Mouse (Mus musculus) liver, embryonic 13.5 days (tissue): ENCODE measurements around the gene Olfr978. TPM values are rescaled to one million over a fixed set of nuclear protein-coding genes. Genes with fewer than 3 reads are reported as not detected.
"Not testable (repeated sequence)": the region's sequence is repeated elsewhere in the genome, so short reads cannot be mapped to it uniquely, and the experiment has no call there.

ENCODE experiments used
- ATAC-seq: fragments of 200-750 bp; cut with Nextera tagmentation; 2 replicates; pipeline ENCODE4 v1.8.0; 2017; ENCODE audit warnings: low read depth, mild to moderate bottlenecking, moderate number of reproducible peaks, moderate library complexity
- DNase-seq: peaks from one replicate; pipeline ENCODE4 v3.0.0; 2022
- H3K27ac ChIP-seq: fragments of 300-500 bp; sonication (generic); 2 replicates; pipeline ENCODE4 v1.5.1; 2015; ENCODE audit warnings: moderate library complexity, mild to moderate bottlenecking, inconsistent platforms
- H3K27me3 ChIP-seq: fragments of 300-500 bp; sonication (generic); 2 replicates; pipeline ENCODE4 v1.6.1; 2015; ENCODE audit warnings: mild to moderate bottlenecking, inconsistent platforms
- H3K36me3 ChIP-seq: fragments of 300-500 bp; sonication (generic); 2 replicates; pipeline ENCODE4 v1.6.1; 2015; ENCODE audit warnings: mild to moderate bottlenecking, inconsistent platforms
- H3K4me1 ChIP-seq: fragments of 300-500 bp; sonication (generic); replicated peaks from 2 replicates; pipeline ENCODE4 v1.6.1; 2015; ENCODE audit warnings: inconsistent platforms
- H3K4me2 ChIP-seq: fragments of 300-500 bp; sonication (generic); 2 replicates; pipeline ENCODE4 v1.6.1; 2015; ENCODE audit warnings: inconsistent platforms, mild to moderate bottlenecking, moderate library complexity
- H3K4me3 ChIP-seq: fragments of 300-500 bp; sonication (generic); replicated peaks from 2 replicates; pipeline ENCODE4 v1.5.1; 2015; ENCODE audit warnings: mild to moderate bottlenecking, inconsistent platforms
- H3K9ac ChIP-seq: fragments of 300-500 bp; sonication (generic); 2 replicates; pipeline ENCODE4 v1.6.1; 2015; ENCODE audit warnings: mild to moderate bottlenecking, inconsistent platforms
- H3K9me3 ChIP-seq: fragments of 300-500 bp; sonication (generic); replicated peaks from 2 replicates; pipeline ENCODE4 v1.6.1; 2016; ENCODE audit warnings: inconsistent platforms
- WGBS: fragments of 180-500 bp; shearing (Covaris S2); methylation state at CpG from one replicate; pipeline ENCODE4 v1.1.7; 2015; ENCODE audit not compliant: insufficient replicate concordance; 5-methylcytosine and 5-hydroxymethylcytosine counted together
- polyA plus RNA-seq: library from polyadenylated mRNA; unstranded; fragments of >200 nt; fragmentation: Nextera tagmentation; extraction: Ambion mirVana; gene quantifications from 2 replicates; pipeline ENCODE4 v1.2.1, GENCODE M21; 2015

Gene Olfr978
- not detected in 2 replicates for polyA plus RNA-seq

DNA sequence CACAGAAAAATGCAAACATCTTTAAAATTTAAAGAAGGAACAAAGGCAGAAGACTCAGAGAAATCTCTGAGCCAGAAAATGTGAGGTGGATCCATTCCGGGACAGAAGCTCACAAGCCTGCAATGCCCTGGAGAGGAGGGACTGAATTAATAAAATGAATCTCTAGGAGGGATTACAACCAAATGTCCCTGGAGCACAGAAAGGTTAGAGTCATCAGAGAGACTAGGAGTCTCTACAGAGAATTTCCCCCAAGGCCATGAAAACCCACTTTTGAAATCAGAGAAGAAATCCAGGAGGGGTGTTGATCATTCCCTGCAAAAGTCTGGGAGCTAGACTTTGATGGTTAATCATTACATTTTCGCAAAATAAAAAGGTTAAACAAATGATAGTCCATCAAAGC, at the start of gene Olfr978:
Gene Olfr978 (plus strand): TSS at position 301 of the 400 bp plus-strand sequence.
- ATAC-seq, result no peak
- WGBS, result 57% methylated on average over 2 of the region's 2 CpGs

GRCm38 (mm10) chr9:39951946-39952345, 40.0 kb upstream of the Olfr978 start, which contains the start of gene Olfr975:
Gene Olfr975 (minus strand): TSS chr9:39952046.
- WGBS, result 24% methylated on average over 1 of the region's 1 CpGs
- no peak for ATAC-seq
- H3K36me3 ChIP-seq, result no peaks in the 10 kb centered on the region

More for the DNA sequence above, at the start of gene Olfr978:
- Histone ChIP-seq H3K4me2 (no peak within 1 kb of the TSS), H3K27me3 (no peaks in the 10 kb centered on the region), H3K27ac (no peak within 1 kb of the TSS), H3K9me3 (no peaks in the 10 kb centered on the region), H3K36me3 (no peaks in the 10 kb centered on the region), H3K4me1 (no peaks in the 10 kb centered on the region), H3K4me3 (no peak within 1 kb of the TSS), H3K9ac (no peak within 1 kb of the TSS)
- no peak for DNase-seq

GRCm38 (mm10) chr9:39961033-39961432, 30.9 kb upstream of the Olfr978 start, which contains the start of gene Olfr976:
Gene Olfr976 (minus strand): TSS chr9:39961133.
- not testable (repeated sequence) for H3K9ac ChIP-seq, DNase-seq, H3K36me3 ChIP-seq, H3K4me1 ChIP-seq, ATAC-seq, H3K4me2 ChIP-seq, H3K27me3 ChIP-seq, H3K4me3 ChIP-seq, H3K9me3 ChIP-seq, H3K27ac ChIP-seq
- WGBS, result 70% methylated on average over 8 of the region's 9 CpGs

More at GRCm38 (mm10) chr9:39951946-39952345, 40.0 kb upstream of the Olfr978 start, which contains the start of gene Olfr975:
- Histone ChIP-seq H3K4me1 (no peaks in the 10 kb centered on the region), H3K4me3 (no peak within 1 kb of the TSS), H3K27ac (no peak within 1 kb of the TSS), H3K9ac (no peak within 1 kb of the TSS), H3K4me2 (no peak within 1 kb of the TSS), H3K9me3 (no peaks in the 10 kb centered on the region), H3K27me3 (no peaks in the 10 kb centered on the region)
- DNase-seq, result no peak

DNA sequence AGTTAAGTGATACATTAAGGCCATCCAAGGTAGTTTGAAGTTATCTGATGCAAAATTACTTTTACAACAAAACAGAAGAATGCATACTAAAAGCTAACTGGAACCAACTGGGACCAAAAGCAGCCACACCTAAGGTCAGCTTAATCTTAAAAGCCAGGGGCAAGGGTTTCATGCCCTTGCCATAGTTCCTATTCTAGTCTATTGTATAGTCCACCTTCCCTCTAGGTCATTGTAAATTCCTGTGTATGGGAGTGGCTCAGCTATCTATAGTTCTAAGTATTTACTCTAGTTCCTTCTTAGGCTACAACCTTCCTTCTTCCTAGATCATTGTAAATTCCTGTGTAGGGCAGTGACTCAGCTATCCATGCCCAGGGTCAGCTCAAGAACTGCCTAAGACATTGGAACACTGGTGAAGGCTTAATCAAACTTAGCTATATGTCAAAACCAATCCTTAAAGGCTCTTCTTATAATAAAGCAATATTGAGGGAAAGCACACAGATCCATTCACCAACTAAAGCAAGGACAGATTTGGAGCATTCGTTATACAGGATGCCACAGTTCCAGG, 15.2 kb upstream of the Olfr978 start:
- H3K4me2 ChIP-seq, H3K4me3 ChIP-seq, ATAC-seq, H3K36me3 ChIP-seq, DNase-seq, H3K4me1 ChIP-seq, H3K27me3 ChIP-seq, H3K9ac ChIP-seq, H3K27ac ChIP-seq, H3K9me3 ChIP-seq: not testable (repeated sequence)
- 57% methylated on average over 1 of the region's 1 CpGs for WGBS

DNA sequence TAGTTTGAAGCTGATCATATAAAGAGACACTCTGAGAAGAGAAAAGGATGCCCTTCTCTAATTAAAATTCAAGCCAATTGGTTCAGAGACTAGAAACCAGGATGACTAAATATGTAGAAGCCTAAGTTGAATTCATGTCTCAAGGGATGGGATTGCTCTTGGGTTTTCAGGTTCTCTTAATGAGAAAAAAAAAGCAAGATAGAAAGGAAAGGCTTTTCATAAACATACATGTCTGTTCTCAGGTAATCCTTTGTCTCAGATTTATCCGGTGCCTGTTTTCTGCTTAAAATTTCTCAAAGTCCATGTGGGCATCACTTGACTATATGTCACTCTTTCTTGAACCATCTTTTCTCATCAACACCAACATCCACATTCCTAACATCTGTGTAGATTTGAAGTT, 11.5 kb downstream of the Olfr978 start, which contains the start of gene Olfr979:
Gene Olfr979 (minus strand): TSS at position 101 of the 400 bp plus-strand sequence.
- no peaks in the 10 kb centered on the region for H3K36me3 ChIP-seq
- no peak within 1 kb of the TSS for H3K4me3 ChIP-seq
- no peaks in the 10 kb centered on the region for H3K27me3 ChIP-seq
- H3K4me2 ChIP-seq, result no peak within 1 kb of the TSS
- no peaks in the 10 kb centered on the region for H3K4me1 ChIP-seq
- DNase-seq (no peak), ATAC-seq (no peak)
- no peaks in the 10 kb centered on the region for H3K9me3 ChIP-seq
- WGBS, result 67% methylated on average over 1 of the region's 1 CpGs
- H3K27ac ChIP-seq, result no peak within 1 kb of the TSS
- no peak within 1 kb of the TSS for H3K9ac ChIP-seq

GRCm38 (mm10) chr9:40009482-40009881, 17.6 kb downstream of the Olfr978 start, which contains the start of gene Olfr980:
Gene Olfr980 (minus strand): TSS chr9:40009582.
- ATAC-seq, result no peak
- no peaks in the 10 kb centered on the region for H3K36me3 ChIP-seq
- no peak within 1 kb of the TSS for H3K4me3 ChIP-seq
- no peaks in the 10 kb centered on the region for H3K27me3 ChIP-seq
- WGBS, result 48% methylated on average over 1 of the region's 1 CpGs
- no peaks in the 10 kb centered on the region for H3K4me1 ChIP-seq
- H3K9me3 ChIP-seq, result no peaks in the 10 kb centered on the region
- no peak within 1 kb of the TSS for H3K27ac ChIP-seq
- DNase-seq, result no peak
- no peak within 1 kb of the TSS for H3K9ac ChIP-seq
- H3K4me2 ChIP-seq, result no peak within 1 kb of the TSS

- Histone ChIP-seq H3K4me3 (no peak within 1 kb of the TSS), H3K9me3 (no peaks in the 10 kb centered on the region)
- 44% methylated on average over 2 of the region's 2 CpGs for WGBS
Observed at GRCm38 (mm10) chr9:40021164-40021563, 29.3 kb downstream of the Olfr978 start, which contains the start of gene Olfr981. Gene Olfr981 (plus strand): TSS chr9:40021464.

More at GRCm38 (mm10) chr9:40021164-40021563, 29.3 kb downstream of the Olfr978 start, which contains the start of gene Olfr981:
- Histone ChIP-seq H3K36me3 (no peaks in the 10 kb centered on the region), H3K9ac (no peak within 1 kb of the TSS), H3K27ac (no peak within 1 kb of the TSS), H3K27me3 (no peaks in the 10 kb centered on the region), H3K4me1 (no peaks in the 10 kb centered on the region), H3K4me2 (no peak within 1 kb of the TSS)
- DNase-seq (no peak), ATAC-seq (no peak)

Other genes with a start within 250 kb of the Olfr978 start
- not detected in 2 replicates for gene Olfr967, start 245.9 kb upstream of the Olfr978 start, polyA plus RNA-seq
- not detected in 2 replicates for gene Olfr968, start 208.9 kb upstream of the Olfr978 start, polyA plus RNA-seq
- not detected in 2 replicates for gene Olfr969, start 201.2 kb upstream of the Olfr978 start, polyA plus RNA-seq
- not detected in 2 replicates for gene Olfr970, start 183.3 kb upstream of the Olfr978 start, polyA plus RNA-seq
- not detected in 2 replicates for gene Olfr971, start 155.2 kb upstream of the Olfr978 start, polyA plus RNA-seq
- not detected in 2 replicates for gene Olfr972, start 125.7 kb upstream of the Olfr978 start, polyA plus RNA-seq
- not detected in 2 replicates for gene Olfr229, start 84.8 kb upstream of the Olfr978 start, polyA plus RNA-seq
- not detected in 2 replicates for gene Olfr974, start 54.6 kb upstream of the Olfr978 start, polyA plus RNA-seq
- not detected in 2 replicates for gene Olfr975, start 40.1 kb upstream of the Olfr978 start, polyA plus RNA-seq
- gene Olfr976, start 31.0 kb upstream of the Olfr978 start, polyA plus RNA-seq, result not detected in 2 replicates
- not detected in 2 replicates for gene Olfr979, start 11.4 kb downstream of the Olfr978 start, polyA plus RNA-seq
- not detected in 2 replicates for gene Olfr980, start 17.5 kb downstream of the Olfr978 start, polyA plus RNA-seq
- not detected in 2 replicates for gene Olfr981, start 29.4 kb downstream of the Olfr978 start, polyA plus RNA-seq
- gene Olfr982, start 81.7 kb downstream of the Olfr978 start, polyA plus RNA-seq, result not detected in 2 replicates
- not detected in 2 replicates for gene Olfr983, start 101.5 kb downstream of the Olfr978 start, polyA plus RNA-seq
- not detected in 2 replicates for gene Olfr984, start 122.1 kb downstream of the Olfr978 start, polyA plus RNA-seq
- gene Olfr985, start 138.1 kb downstream of the Olfr978 start, polyA plus RNA-seq, result not detected in 2 replicates
- gene Tmem225, start 156.0 kb downstream of the Olfr978 start, polyA plus RNA-seq, result not detected in 2 replicates
- gene Olfr986, start 188.8 kb downstream of the Olfr978 start, polyA plus RNA-seq, result not detected in 2 replicates
- 0.93 and 0.97 TPM in 2 replicates for gene Zfp202, start 200.2 kb downstream of the Olfr978 start, polyA plus RNA-seq